Mouse (Mus musculus) G1E (cell line): ENCODE data around the gene Sell. TPM values are rescaled to one million over a fixed set of nuclear protein-coding genes. Genes with fewer than 3 reads are reported as not detected.

Source experiments
- ATAC-seq: 2 replicates; pipeline ENCODE4 v1.8.0; 2016; ENCODE audit warnings: mild to moderate bottlenecking; ENCODE audit not compliant: insufficient number of reproducible peaks, poor library complexity, low FRiP score, severe bottlenecking; ENCODE audit errors: extremely low read depth
- DNase-seq: peaks from one replicate; pipeline ENCODE4 v3.0.0; 2012; ENCODE audit warnings: low spot score
- H3K27me3 ChIP-seq: 2 replicates; pipeline ENCODE4 v1.6.1; 2012; ENCODE audit warnings: mild to moderate bottlenecking, low read length, inconsistent platforms; ENCODE audit not compliant: insufficient read depth
- H3K36me3 ChIP-seq: replicated peaks from 2 replicates; pipeline ENCODE3; 2012; ENCODE audit warnings: mild to moderate bottlenecking, inconsistent platforms
- H3K4me1 ChIP-seq: 2 replicates; pipeline ENCODE4 v1.6.1; 2012; ENCODE audit warnings: low read depth, low read length, inconsistent platforms, mixed read lengths; ENCODE audit not compliant: insufficient read depth
- H3K4me3 ChIP-seq: 2 replicates; pipeline ENCODE4 v1.5.1; 2012; ENCODE audit warnings: low read depth, mild to moderate bottlenecking, inconsistent platforms, low read length, moderate library complexity, mixed read lengths
- H3K9me3 ChIP-seq: replicated peaks from 2 replicates; pipeline ENCODE4 v1.6.1; 2012; ENCODE audit warnings: inconsistent platforms
- CTCF ChIP-seq: IDR thresholded peaks from 2 replicates; pipeline ENCODE4 v1.5.1; 2012; ENCODE audit warnings: low read depth, low read length, inconsistent platforms, mixed read lengths
- GATA1 ChIP-seq: IDR thresholded peaks from 2 replicates; pipeline ENCODE4 v1.6.1; 2012; ENCODE audit warnings: borderline replicate concordance, low read length, inconsistent platforms, mixed read lengths
- GATA2 ChIP-seq: IDR thresholded peaks from 2 replicates; pipeline ENCODE4 v1.6.1; 2012; ENCODE audit warnings: low read depth, low read length, inconsistent platforms, borderline replicate concordance
- POLR2AphosphoS5 ChIP-seq: IDR thresholded peaks from 2 replicates; pipeline ENCODE4 v1.6.1; 2012; ENCODE audit warnings: low read depth, low read length, inconsistent platforms; ENCODE audit not compliant: insufficient replicate concordance
- TAL1 ChIP-seq: conservative IDR thresholded peaks from 2 replicates; pipeline ENCODE4 v1.6.1; 2012; ENCODE audit warnings: low read depth, low read length, inconsistent platforms, mixed read lengths
- polyA plus RNA-seq: library from polyadenylated mRNA; stranded (reverse); fragments of >175 nt; gene quantifications from 2 replicates; pipeline ENCODE4 v1.2.3, GENCODE M21; 2012
- total RNA-seq, 2 experiments: library from RNA; stranded (forward) in 1 of 2; stranded (reverse) in 1 of 2; fragments of 200-1000 nt in 1 of 2; fragments of >200 nt in 1 of 2; fragmentation: Nextera tagmentation in 1 of 2; gene quantifications; 2 replicates each; pipeline ENCODE4 v1.2.3; 2014 to 2017

Gene Sell
- total and polyA plus RNA-seq, 3 experiments: 0.38 TPM; not detected in 2

- Histone ChIP-seq H3K27me3 (no peaks in the 10 kb centered on the region), H3K4me1 (no peaks in the 10 kb centered on the region), H3K4me3 (no peak overlapping the region), H3K36me3 (no peaks in the 10 kb centered on the region), H3K9me3 (no peaks in the 10 kb centered on the region)
- ATAC-seq: no peak
- no peak for DNase-seq
- no peak for TF ChIP-seq POLR2AphosphoS5
- no peak for TF ChIP-seq GATA2
- no peak for TF ChIP-seq GATA1
- no peak for TF ChIP-seq TAL1
Measured at GRCm38 (mm10) chr1:164119892-164120776, 58.4 kb downstream of the Sell start.

- Histone ChIP-seq H3K27me3 (no peaks in the 10 kb centered on the region), H3K9me3 (no peaks in the 10 kb centered on the region), H3K4me3 (no peak overlapping the region), H3K36me3 (no peaks in the 10 kb centered on the region), H3K4me1 (no peaks in the 10 kb centered on the region)
- ATAC-seq (no peak), DNase-seq (no peak)
- TF ChIP-seq CTCF (no peak), GATA2 (no peak), POLR2AphosphoS5 (no peak), TAL1 (no peak), GATA1 (no peak)
Measured at GRCm38 (mm10) chr1:164120777-164121158, 59.0 kb downstream of the Sell start.

GRCm38 (mm10) chr1:164123836-164124235, 62.1 kb downstream of the Sell start:
- TF ChIP-seq POLR2AphosphoS5: no peak
- TF ChIP-seq CTCF: no peak
- no peak for TF ChIP-seq GATA1
- TF ChIP-seq TAL1: no peak
- TF ChIP-seq GATA2: no peak
- Histone ChIP-seq H3K4me3 (no peak overlapping the region), H3K36me3 (no peaks in the 10 kb centered on the region), H3K4me1 (no peaks in the 10 kb centered on the region), H3K27me3 (no peaks in the 10 kb centered on the region), H3K9me3 (no peaks in the 10 kb centered on the region)
- DNase-seq (no peak), ATAC-seq (no peak)

- Histone ChIP-seq H3K4me1 (no peaks in the 10 kb centered on the region), H3K27me3 (peaks cover 3% of the 10 kb centered on the region; the same call in 1 of the 2 replicates), H3K4me3 (no peak overlapping the region), H3K36me3 (no peaks in the 10 kb centered on the region), H3K9me3 (no peaks in the 10 kb centered on the region)
- no peak for TF ChIP-seq TAL1
- no peak for TF ChIP-seq GATA1
- no peak for TF ChIP-seq CTCF
- no peak for TF ChIP-seq GATA2
- no peak for TF ChIP-seq POLR2AphosphoS5
- ATAC-seq (no peak), DNase-seq (no peak)
Measured at GRCm38 (mm10) chr1:164130013-164130412, 68.2 kb downstream of the Sell start.

GRCm38 (mm10) chr1:164132609-164133008, 70.8 kb downstream of the Sell start:
- ATAC-seq (no peak), DNase-seq (no peak)
- H3K36me3 ChIP-seq: no peaks in the 10 kb centered on the region
- no peaks in the 10 kb centered on the region for H3K4me1 ChIP-seq
- H3K4me3 ChIP-seq: no peak overlapping the region
- H3K27me3 ChIP-seq: peaks cover 3% of the 10 kb centered on the region
- no peaks in the 10 kb centered on the region for H3K9me3 ChIP-seq
- TF ChIP-seq GATA2 (no peak), POLR2AphosphoS5 (no peak), GATA1 (no peak)

Other genes with a start within 250 kb of the Sell start
- 61.2 and 69.3 TPM in 2 replicates for gene Scyl3, start 132.9 kb upstream of the Sell start, total RNA-seq (2014; fragmentation: Nextera tagmentation)
- gene Scyl3, start 132.9 kb upstream of the Sell start, total RNA-seq (2017): 43.2 and 52.6 TPM in 2 replicates
- gene Scyl3, start 132.9 kb upstream of the Sell start, polyA plus RNA-seq: 10.6 and 10.7 TPM in 2 replicates
- 26.0 and 28.1 TPM in 2 replicates for gene BC055324, start 67.2 kb upstream of the Sell start, total RNA-seq (2014; fragmentation: Nextera tagmentation)
- 34.7 and 39.9 TPM in 2 replicates for gene BC055324, start 67.2 kb upstream of the Sell start, total RNA-seq (2017)
- gene BC055324, start 67.2 kb upstream of the Sell start, polyA plus RNA-seq: 2.1 and 3.7 TPM in 2 replicates
- 8.1 TPM in 2 replicates for gene Mettl18, start 67.1 kb upstream of the Sell start, total RNA-seq (2014; fragmentation: Nextera tagmentation)
- gene Mettl18, start 67.1 kb upstream of the Sell start, total RNA-seq (2017): 20.9 and 26.4 TPM in 2 replicates
- gene Mettl18, start 67.1 kb upstream of the Sell start, polyA plus RNA-seq: 0.36 and 0.80 TPM in 2 replicates
- gene Sele, start 13.7 kb upstream of the Sell start, total RNA-seq (2014; fragmentation: Nextera tagmentation): not detected in 2 replicates
- 0.05 TPM in 1 of 2 replicates, not detected in the other for gene Sele, start 13.7 kb upstream of the Sell start, total RNA-seq (2017)
- not detected in 2 replicates for gene Sele, start 13.7 kb upstream of the Sell start, polyA plus RNA-seq
- gene Selp, start 53.3 kb downstream of the Sell start, total RNA-seq (2014; fragmentation: Nextera tagmentation): not detected in 2 replicates
- gene Selp, start 53.3 kb downstream of the Sell start, total RNA-seq (2017): 0.22 and 0.70 TPM in 2 replicates
- gene Selp, start 53.3 kb downstream of the Sell start, polyA plus RNA-seq: not detected in 2 replicates
- gene F5, start 89.9 kb downstream of the Sell start, total RNA-seq (2014; fragmentation: Nextera tagmentation): not detected in 2 replicates
- gene F5, start 89.9 kb downstream of the Sell start, total RNA-seq (2017): under 0.01 and 0.05 TPM in 2 replicates
- gene F5, start 89.9 kb downstream of the Sell start, polyA plus RNA-seq: 0.01 TPM in 2 replicates
- gene Slc19a2, start 187.1 kb downstream of the Sell start, total RNA-seq (2014; fragmentation: Nextera tagmentation): 33.7 and 37.8 TPM in 2 replicates
- gene Slc19a2, start 187.1 kb downstream of the Sell start, total RNA-seq (2017): 10.2 and 13.2 TPM in 2 replicates
- 22.4 and 26.8 TPM in 2 replicates for gene Slc19a2, start 187.1 kb downstream of the Sell start, polyA plus RNA-seq
- 17.4 and 17.6 TPM in 2 replicates for gene Ccdc181, start 213.6 kb downstream of the Sell start, total RNA-seq (2014; fragmentation: Nextera tagmentation)
- gene Ccdc181, start 213.6 kb downstream of the Sell start, total RNA-seq (2017): 18.2 and 24.9 TPM in 2 replicates
- gene Ccdc181, start 213.6 kb downstream of the Sell start, polyA plus RNA-seq: 1.9 and 2.9 TPM in 2 replicates
- gene Nme7, start 242.1 kb downstream of the Sell start, total RNA-seq (2014; fragmentation: Nextera tagmentation): 20.4 and 42.2 TPM in 2 replicates
- 66.3 and 80.5 TPM in 2 replicates for gene Nme7, start 242.1 kb downstream of the Sell start, total RNA-seq (2017)
- 2.1 and 2.5 TPM in 2 replicates for gene Nme7, start 242.1 kb downstream of the Sell start, polyA plus RNA-seq
- gene Blzf1, start 245.5 kb downstream of the Sell start, total RNA-seq (2014; fragmentation: Nextera tagmentation): 25.7 and 30.6 TPM in 2 replicates
- gene Blzf1, start 245.5 kb downstream of the Sell start, total RNA-seq (2017): 25.9 and 33.4 TPM in 2 replicates
- gene Blzf1, start 245.5 kb downstream of the Sell start, polyA plus RNA-seq: 1.8 and 2.2 TPM in 2 replicates